Mouse (Mus musculus): ENCODE measurements around the gene Rab17.

Gene Rab17

GRCm38 (mm10) chr1:90969347-90969784, at the start of gene Rab17:
Rab17 (minus strand) TSS chr1:90969661.
- DNase-seq = no peak

GRCm38 (mm10) chr1:91017111-91017758, 47.8 kb upstream of the Rab17 start:
- no peak for DNase-seq

- DNase-seq = no peak
Observed at GRCm38 (mm10) chr1:91015571-91015970, 46.1 kb upstream of the Rab17 start.

- no peak for DNase-seq
Observed at GRCm38 (mm10) chr1:91013803-91014202, 44.3 kb upstream of the Rab17 start.

GRCm38 (mm10) chr1:91011336-91011735, 41.9 kb upstream of the Rab17 start:
- no peak for DNase-seq

- DNase-seq = no peak
Observed at GRCm38 (mm10) chr1:91010716-91011115, 41.3 kb upstream of the Rab17 start.

GRCm38 (mm10) chr1:91010216-91010615, 40.8 kb upstream of the Rab17 start:
- DNase-seq = no peak

GRCm38 (mm10) chr1:91009266-91009665, 39.8 kb upstream of the Rab17 start:
- no peak for DNase-seq

- DNase-seq = no peak
Observed at GRCm38 (mm10) chr1:91008746-91009145, 39.3 kb upstream of the Rab17 start.

GRCm38 (mm10) chr1:91008147-91008682, 38.8 kb upstream of the Rab17 start:
- no peak for DNase-seq

- no peak for DNase-seq
Observed at GRCm38 (mm10) chr1:91006708-91007107, 37.2 kb upstream of the Rab17 start.

- no peak for DNase-seq
Observed at GRCm38 (mm10) chr1:91006037-91006436, 36.6 kb upstream of the Rab17 start.

- DNase-seq = no peak
Observed at GRCm38 (mm10) chr1:91003522-91004253, 34.2 kb upstream of the Rab17 start.

- no peak for DNase-seq
Observed at GRCm38 (mm10) chr1:91002641-91003040, 33.2 kb upstream of the Rab17 start.

- DNase-seq = no peak
Observed at GRCm38 (mm10) chr1:91001871-91002539, 32.5 kb upstream of the Rab17 start.

GRCm38 (mm10) chr1:91001101-91001500, 31.6 kb upstream of the Rab17 start:
- no peak for DNase-seq

- DNase-seq = no peak
Observed at GRCm38 (mm10) chr1:90999911-91000601, 30.6 kb upstream of the Rab17 start.

- DNase-seq = no peak
Observed at GRCm38 (mm10) chr1:90998891-90999611, 29.6 kb upstream of the Rab17 start.

GRCm38 (mm10) chr1:90998268-90998890, 28.9 kb upstream of the Rab17 start, which contains the start of gene Lrrfip1:
Lrrfip1 (plus strand) TSS chr1:90998737.
- peak; percentile 24 for DNase-seq

- no peak for DNase-seq
Observed at GRCm38 (mm10) chr1:90997641-90998040, 28.2 kb upstream of the Rab17 start.

GRCm38 (mm10) chr1:90997136-90997535, 27.7 kb upstream of the Rab17 start:
- DNase-seq = no peak

- DNase-seq = no peak
Observed at GRCm38 (mm10) chr1:90995916-90996315, 26.5 kb upstream of the Rab17 start.
